Mouse (Mus musculus) spleen, postnatal 4 days (tissue): ENCODE data around the gene Trim30d.
"Not testable (repeated sequence)": the region's sequence is repeated elsewhere in the genome, so short reads cannot be mapped to it uniquely, and the experiment has no call there.

Experiments used
- DNase-seq, 2 experiments: peaks; one replicate each; pipeline ENCODE4 v3.0.0; 2022; ENCODE audit warnings: low spot score in 2 of 2

Trim30d gene

DNA sequence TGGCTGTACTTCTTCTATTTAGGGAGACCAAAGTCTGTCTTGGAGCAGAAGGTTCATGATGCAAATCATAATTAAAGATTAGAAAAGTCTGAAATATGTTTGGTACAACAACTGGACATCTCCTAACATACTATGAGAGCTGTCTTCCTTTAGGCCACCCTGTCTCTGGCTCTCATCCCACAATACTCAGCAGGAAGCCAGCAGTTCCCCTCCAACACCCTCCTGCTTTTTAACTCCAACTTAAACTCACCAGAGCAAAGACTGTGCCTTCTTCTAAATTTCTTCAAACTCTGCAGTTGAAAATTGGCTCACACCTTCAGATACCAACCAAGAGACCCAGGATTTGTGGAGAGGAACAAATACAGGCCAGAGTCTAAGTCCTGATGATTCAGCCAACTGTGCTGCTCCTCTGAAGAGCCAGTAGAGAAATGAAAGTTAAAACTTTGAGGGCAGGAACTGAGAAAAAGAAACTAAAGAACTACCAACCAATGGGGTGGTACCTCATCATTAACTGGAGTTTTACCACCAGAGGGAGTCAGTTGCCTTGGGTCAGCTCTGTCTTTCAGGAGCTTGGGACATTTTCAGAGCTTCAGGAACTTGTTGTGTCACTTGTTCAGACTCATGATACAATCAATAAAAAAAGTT lies at the start of gene Trim30d:
Trim30d (minus strand) TSS at position 429 of the 645 bp plus-strand sequence.
- not testable (repeated sequence) for DNase-seq

DNA sequence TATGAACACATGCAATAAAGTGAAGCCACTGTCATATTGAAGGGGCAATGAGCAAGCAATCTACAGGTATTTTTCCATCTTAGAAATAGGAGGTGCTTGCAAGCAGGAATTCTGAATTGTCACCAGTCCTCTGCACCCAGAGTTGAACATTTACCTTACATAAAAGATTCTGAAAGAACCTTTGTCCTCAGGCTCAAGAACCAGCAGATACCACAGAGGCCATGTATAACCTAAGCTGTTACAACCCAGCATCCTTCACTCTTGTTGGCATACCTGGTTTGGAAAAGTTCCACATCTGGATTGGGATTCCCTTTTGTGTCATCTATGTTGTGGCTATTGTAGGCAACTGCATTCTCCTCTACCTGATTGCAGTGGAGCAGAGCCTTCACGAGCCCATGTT lies 45.1 kb upstream of the Trim30d start:
- no peak for DNase-seq

DNA sequence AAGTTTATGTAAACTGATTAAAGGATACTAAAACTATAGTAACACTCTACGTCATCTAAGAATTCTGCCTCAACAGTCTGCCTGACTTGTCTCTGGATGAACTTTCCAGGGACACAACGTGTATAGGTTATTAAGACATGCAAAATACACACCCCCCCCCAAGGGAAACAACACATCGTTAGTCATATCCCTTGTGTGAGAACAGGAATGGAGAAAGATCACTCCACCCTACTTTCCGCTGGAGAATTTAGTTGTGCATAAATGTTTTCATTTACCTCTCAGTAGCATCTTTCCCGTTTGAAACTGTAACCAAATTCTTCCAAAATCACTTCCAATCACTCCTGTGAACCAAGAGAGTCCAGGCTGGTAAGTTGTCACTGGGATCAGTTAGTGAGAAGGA lies 42.2 kb upstream of the Trim30d start, which contains the start of gene Olfr651:
Olfr651 (plus strand) TSS at position 301 of the 400 bp plus-strand sequence.
- DNase-seq: no peak

DNA sequence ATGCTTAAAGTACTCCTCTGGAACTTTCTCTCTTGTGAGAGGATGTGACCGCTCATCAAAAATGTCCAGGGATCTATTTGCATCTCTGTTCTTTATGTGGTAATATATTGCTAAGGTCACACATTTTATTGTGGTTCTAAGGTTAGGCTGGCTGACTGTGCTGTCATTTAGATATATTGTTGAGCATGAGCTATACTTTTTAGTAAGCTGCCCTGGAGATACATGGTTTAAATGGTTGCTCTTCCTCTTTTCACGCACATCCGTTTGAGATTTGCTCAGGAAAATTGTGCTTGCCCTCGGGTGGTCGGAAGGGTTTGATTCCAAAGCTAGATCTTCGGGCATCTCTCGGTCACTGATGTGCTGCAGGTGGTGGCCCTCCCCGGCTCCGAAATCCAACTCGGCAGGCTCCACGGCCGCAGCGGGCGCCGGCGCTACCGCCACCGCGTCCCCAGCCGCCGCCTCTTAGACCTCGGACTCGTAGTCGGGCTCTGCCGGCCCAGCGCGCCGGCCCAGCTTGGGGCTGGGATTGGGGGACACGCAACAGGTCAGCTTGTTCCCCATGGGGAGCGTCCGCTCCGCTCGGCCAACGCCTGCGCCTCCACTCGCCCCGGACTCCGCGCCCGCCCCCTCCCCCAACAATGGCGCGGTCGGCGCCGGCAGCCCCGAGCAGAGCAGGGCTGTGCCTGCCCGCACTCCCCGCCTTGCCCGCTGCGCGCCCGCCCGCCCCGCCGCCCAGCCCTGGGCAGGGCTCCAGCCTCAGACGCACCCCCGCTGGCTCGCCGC lies 5.9 kb downstream of the Trim30d start:
- DNase-seq: no peak

DNA sequence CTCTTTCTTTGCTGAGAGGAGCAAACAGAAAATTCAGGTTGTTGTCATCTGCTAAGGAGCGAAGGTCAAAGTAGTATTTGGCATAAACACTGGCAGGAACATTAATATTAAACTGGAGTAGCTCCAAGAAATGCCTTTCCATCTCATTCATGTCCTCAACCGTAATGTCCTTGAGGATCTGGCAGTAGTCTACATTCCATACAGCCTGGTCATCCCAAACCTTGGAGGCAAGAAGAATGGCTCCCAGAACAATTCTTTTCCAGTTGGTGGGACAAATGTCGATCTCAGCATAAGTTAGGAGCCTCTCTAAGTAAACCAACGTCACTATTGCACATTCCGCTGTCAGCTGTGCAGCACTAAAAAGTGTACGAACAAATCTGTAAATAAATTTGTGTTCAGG lies 6.5 kb downstream of the Trim30d start:
- not testable (repeated sequence) for DNase-seq

DNA sequence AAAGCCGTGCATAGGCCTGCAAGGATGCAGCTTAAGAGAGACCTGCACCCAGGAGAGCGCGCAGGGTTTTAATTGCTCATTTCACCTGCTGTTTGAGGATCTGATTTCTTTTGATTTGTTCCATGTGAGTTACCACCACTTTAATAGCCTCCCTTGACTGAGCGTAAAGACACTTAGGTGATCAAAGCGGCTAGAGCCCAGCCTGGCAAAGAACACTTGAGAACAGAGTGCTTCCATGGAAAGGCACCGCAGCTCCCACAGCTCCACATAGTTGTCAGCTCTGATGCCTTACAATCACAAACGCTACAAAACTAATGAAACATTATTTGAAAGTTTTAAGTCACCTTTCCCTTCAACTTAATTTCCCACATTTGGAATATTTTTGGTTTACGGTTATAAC lies 8.2 kb downstream of the Trim30d start:
- DNase-seq: not testable (repeated sequence)

DNA sequence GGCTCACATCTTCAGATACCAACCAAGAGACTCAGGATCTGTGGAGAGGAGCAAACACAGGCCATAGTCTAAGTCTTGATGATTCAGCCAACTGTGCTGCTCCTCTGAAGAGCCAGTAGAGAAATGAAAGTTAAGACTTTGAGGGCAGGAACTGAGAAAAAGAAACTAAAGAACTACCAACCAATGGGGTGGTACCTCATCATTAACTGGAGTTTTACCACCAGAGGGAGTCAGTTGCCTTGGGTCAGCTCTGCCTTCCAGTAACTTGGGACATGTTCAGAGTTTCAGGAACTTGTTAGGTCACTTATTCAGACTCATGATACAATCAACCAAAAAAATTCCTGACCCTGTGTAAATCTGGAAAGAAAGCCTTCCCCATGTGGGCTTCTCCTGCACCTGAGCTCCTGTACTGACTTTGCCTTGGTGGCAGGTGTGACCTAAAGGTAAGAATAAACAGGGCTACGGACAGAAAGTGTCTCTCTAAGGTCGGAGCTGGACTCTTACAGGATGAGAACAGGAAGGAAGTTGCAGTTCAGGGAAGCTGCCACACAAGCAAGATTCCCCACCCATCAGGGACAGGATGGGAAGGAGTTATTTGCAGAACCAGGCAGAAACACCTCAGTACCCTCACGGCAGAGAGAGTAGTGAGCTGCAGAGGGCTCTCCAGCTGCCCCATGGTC lies 42.4 kb downstream of the Trim30d start, which contains the start of gene Trim30a:
Trim30a (minus strand) TSS at position 129 of the 680 bp plus-strand sequence.
- no peak for DNase-seq

DNA sequence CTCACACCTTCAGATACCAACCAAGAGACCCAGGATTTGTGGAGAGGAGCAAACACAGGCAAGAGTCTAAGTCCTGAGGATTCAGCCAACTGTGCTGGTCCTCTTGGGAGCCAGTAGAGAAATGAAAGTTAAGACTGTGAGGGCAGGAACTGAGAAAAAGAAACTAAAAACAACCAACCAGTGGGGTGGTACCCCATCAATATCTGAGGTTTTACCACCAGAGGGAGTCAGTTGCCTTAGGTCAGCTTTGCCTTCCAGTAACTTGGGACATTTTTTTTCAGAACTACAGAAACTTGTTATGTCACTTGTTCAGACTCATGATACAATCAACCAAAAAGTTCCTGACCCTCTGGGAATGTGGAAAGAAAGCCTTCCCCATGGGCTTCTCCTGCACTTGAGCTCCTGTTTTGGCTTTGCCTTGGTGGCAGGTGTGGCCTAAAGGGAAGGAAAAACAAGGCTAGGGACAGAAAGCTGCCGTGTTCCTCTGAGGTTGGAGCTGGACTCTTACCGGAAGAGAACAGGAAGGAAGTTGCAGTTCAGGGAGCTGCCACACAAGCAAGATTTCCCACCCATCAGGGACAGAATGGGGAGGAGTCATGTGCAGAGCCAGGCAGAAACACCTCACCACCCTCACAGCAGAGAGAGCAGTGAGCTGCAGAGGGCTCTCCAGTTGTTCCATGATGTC lies 61.5 kb downstream of the Trim30d start:
- DNase-seq: no peak
